In genomic region chr1:131184253-131184955, GRCm38 (mm10) we compare ENCODE assay signal across 9 mouse cellular contexts. TPM values are rescaled to one million over a fixed set of nuclear protein-coding genes. Genes with fewer than 3 reads are reported as not detected.
DNase-seq lines count a peak whose midpoint lies in the region; ATAC-seq and TF ChIP-seq lines count a peak whose summit lies in the region.
"Had no signal": no experiment of that assay in that cellular context is flagged by ENCODE, and none has a peak within 500 bp of the region (broad histone marks: within the 10 kb centered on the region; RNA-seq: fewer than 3 reads in every experiment).

No protein-coding gene starts in this region.

- no peak overlapping the region for H3K27ac ChIP-seq in embryonic facial prominence, embryonic 14.5 days (replicated peaks; ENCODE audit: low read depth, low read length)
- H3K27ac ChIP-seq in embryonic facial prominence, embryonic 10.5 days (replicated peaks): no peak overlapping the region
- H3K27ac ChIP-seq in lung, postnatal 0 days (ENCODE audit: low read length): 0 out of 2 replicates have a peak overlapping the region, but pooled peaks have one; percentile 6
- H3K27ac ChIP-seq in hindbrain, embryonic 11.5 days (ENCODE audit: low read depth, low read length): no peak overlapping the region
- H3K27ac ChIP-seq: liver, embryonic 13.5 days had no signal

- H3K27me3 ChIP-seq in embryonic facial prominence, embryonic 14.5 days (replicated peaks; ENCODE audit: control insufficient read depth, insufficient read depth, low read length): no peaks in the 10 kb centered on the region
- H3K27me3 ChIP-seq in embryonic facial prominence, embryonic 10.5 days (replicated peaks; ENCODE audit: low read depth, poor library complexity, severe bottlenecking): no peaks in the 10 kb centered on the region
- H3K27me3 ChIP-seq in lung, postnatal 0 days (replicated peaks; ENCODE audit: insufficient read depth, low read length): no peaks in the 10 kb centered on the region
- no peaks in the 10 kb centered on the region for H3K27me3 ChIP-seq in hindbrain, embryonic 11.5 days (ENCODE audit: control insufficient read depth, insufficient read depth, low read length)
- H3K27me3 ChIP-seq: liver, embryonic 13.5 days had no signal

- H3K4me1 ChIP-seq in embryonic facial prominence, embryonic 14.5 days (ENCODE audit: control insufficient read depth, insufficient read depth, low read length): no peaks in the 10 kb centered on the region
- no peaks in the 10 kb centered on the region; the same call in 1 of the 2 replicates for H3K4me1 ChIP-seq in embryonic facial prominence, embryonic 10.5 days
- H3K4me1 ChIP-seq in lung, postnatal 0 days (ENCODE audit: insufficient read depth, low read depth, low read length): no peaks in the 10 kb centered on the region
- H3K4me1 ChIP-seq in hindbrain, embryonic 11.5 days (replicated peaks; ENCODE audit: control insufficient read depth, insufficient read depth, low read length): no peaks in the 10 kb centered on the region

- DNase-seq in embryonic facial prominence, embryonic 14.5 days (ENCODE audit: low spot score): peak; percentile 87
- DNase-seq in embryonic facial prominence, embryonic 10.5 days (ENCODE audit: low spot score): no peak
- DNase-seq in CD4-positive helper T cell, adult 2 months (ENCODE audit: low read depth, low spot score): peak; percentile 83
- peak; percentile 88 for DNase-seq in lung, postnatal 0 days (ENCODE audit: low spot score)
- DNase-seq in hindbrain, embryonic 11.5 days (ENCODE audit: low spot score): no peak
- DNase-seq in thymus, postnatal 36 days: no peak
- no peak for DNase-seq in cerebellum, postnatal 14 days
- DNase-seq: liver, embryonic 13.5 days had no signal

- no peak overlapping the region for H3K9ac ChIP-seq in embryonic facial prominence, embryonic 14.5 days (ENCODE audit: low read depth, low read length)
- no peak overlapping the region for H3K9ac ChIP-seq in lung, postnatal 0 days (replicated peaks; ENCODE audit: low read depth)
- H3K9ac ChIP-seq in hindbrain, embryonic 11.5 days (ENCODE audit: low read depth, low read length): no peak overlapping the region
- H3K9ac ChIP-seq: liver, embryonic 13.5 days had no signal

- TF ChIP-seq EP300 in lung, postnatal 0 days (IDR thresholded peaks at IDR 0.05): no peak

- 55% methylated on average over 9 of the region's 9 CpGs for WGBS in embryonic facial prominence, embryonic 14.5 days
- WGBS in embryonic facial prominence, embryonic 10.5 days: 90% methylated on average over 9 of the region's 9 CpGs
- 66% methylated on average over 9 of the region's 9 CpGs for WGBS in lung, postnatal 0 days
- 92% methylated on average over 9 of the region's 9 CpGs for WGBS in hindbrain, embryonic 11.5 days

- ATAC-seq in embryonic facial prominence, embryonic 14.5 days (ENCODE audit: low read depth): peak; percentile 41; the same call in 1 of the 2 replicates
- ATAC-seq in granulocyte monocyte progenitor cell, adult 5-6 weeks (replicated peaks; ENCODE audit: poor library complexity, severe bottlenecking): peak; percentile 61
- peak; percentile 62 for ATAC-seq in lung, postnatal 0 days
- ATAC-seq in hindbrain, embryonic 11.5 days (ENCODE audit: low FRiP score): no peak

- no peaks in the 10 kb centered on the region for H3K9me3 ChIP-seq in embryonic facial prominence, embryonic 14.5 days (ENCODE audit: control insufficient read depth, low read length)
- no peaks in the 10 kb centered on the region for H3K9me3 ChIP-seq in embryonic facial prominence, embryonic 10.5 days
- H3K9me3 ChIP-seq in lung, postnatal 0 days (ENCODE audit: low read length): no peaks in the 10 kb centered on the region
- H3K9me3 ChIP-seq in hindbrain, embryonic 11.5 days (ENCODE audit: control insufficient read depth, low read length): no peaks in the 10 kb centered on the region
- H3K9me3 ChIP-seq: liver, embryonic 13.5 days had no signal

- no peak overlapping the region for H3K4me2 ChIP-seq in embryonic facial prominence, embryonic 14.5 days (ENCODE audit: low read depth, low read length)
- no peak overlapping the region for H3K4me2 ChIP-seq in lung, postnatal 0 days (replicated peaks; ENCODE audit: low read depth, low read length)
- H3K4me2 ChIP-seq in hindbrain, embryonic 11.5 days (replicated peaks; ENCODE audit: low read depth, low read length): no peak overlapping the region
- H3K4me2 ChIP-seq: liver, embryonic 13.5 days had no signal

- TF ChIP-seq CTCF in lung, postnatal 0 days (IDR thresholded peaks at IDR 0.05): no peak

- H3K36me3 ChIP-seq in embryonic facial prominence, embryonic 14.5 days (ENCODE audit: control insufficient read depth, insufficient read depth, low read length): peaks cover 10% of the 10 kb centered on the region
- H3K36me3 ChIP-seq in embryonic facial prominence, embryonic 10.5 days (replicated peaks): peaks cover 15% of the 10 kb centered on the region
- H3K36me3 ChIP-seq in lung, postnatal 0 days (ENCODE audit: insufficient read depth, low read length): no peaks in the 10 kb centered on the region
- H3K36me3 ChIP-seq in hindbrain, embryonic 11.5 days (ENCODE audit: control insufficient read depth, insufficient read depth, low read length): no peaks in the 10 kb centered on the region

- H3K4me3 ChIP-seq in embryonic facial prominence, embryonic 14.5 days (ENCODE audit: low read depth, low read length): no peak overlapping the region
- no peak overlapping the region for H3K4me3 ChIP-seq in embryonic facial prominence, embryonic 10.5 days
- H3K4me3 ChIP-seq in lung, postnatal 0 days (ENCODE audit: low read depth, low read length): no peak overlapping the region
- no peak overlapping the region for H3K4me3 ChIP-seq in hindbrain, embryonic 11.5 days (ENCODE audit: low read depth, low read length)
- H3K4me3 ChIP-seq: liver, embryonic 13.5 days had no signal

RNA-seq across cellular contexts. Expression of gene Eif2d, which starts 31.4 kb away (rescaled TPM):
- 53.5 and 59.4 TPM in 2 replicates for polyA plus RNA-seq in embryonic facial prominence, embryonic 14.5 days (2014; fragmentation: Nextera tagmentation; extraction: Ambion mirVana)
- polyA plus RNA-seq in embryonic facial prominence, embryonic 10.5 days (2016; fragmentation: Nextera tagmentation; extraction: Ambion mirVana): 66.9 and 70.3 TPM in 2 replicates
- total RNA-seq in granulocyte monocyte progenitor cell, adult 5-6 weeks (2014; fragmentation: Nextera tagmentation): 43.3 and 44.9 TPM in 2 replicates
- 17.1 and 25.6 TPM in 2 replicates for total RNA-seq in granulocyte monocyte progenitor cell, adult 5-6 weeks (2017)
- polyA plus RNA-seq in lung, postnatal 0 days (2015; fragmentation: Nextera tagmentation; extraction: Ambion mirVana): 36.3 and 42.5 TPM in 2 replicates
- polyA plus RNA-seq in hindbrain, embryonic 11.5 days (2014; fragmentation: Nextera tagmentation; extraction: Ambion mirVana): 53.3 and 54.4 TPM in 2 replicates

RNA-seq across cellular contexts. Expression of gene Dyrk3, which starts 46.3 kb away (rescaled TPM):
- 3.1 and 4.3 TPM in 2 replicates for polyA plus RNA-seq in embryonic facial prominence, embryonic 14.5 days (2014; fragmentation: Nextera tagmentation; extraction: Ambion mirVana)
- polyA plus RNA-seq in embryonic facial prominence, embryonic 10.5 days (2016; fragmentation: Nextera tagmentation; extraction: Ambion mirVana): 8.7 and 9.7 TPM in 2 replicates
- total RNA-seq in granulocyte monocyte progenitor cell, adult 5-6 weeks (2014; fragmentation: Nextera tagmentation): 6.1 and 6.2 TPM in 2 replicates
- total RNA-seq in granulocyte monocyte progenitor cell, adult 5-6 weeks (2017): 4.1 and 6.3 TPM in 2 replicates
- 3.4 and 4.7 TPM in 2 replicates for polyA plus RNA-seq in lung, postnatal 0 days (2015; fragmentation: Nextera tagmentation; extraction: Ambion mirVana)
- 10.6 and 11.6 TPM in 2 replicates for polyA plus RNA-seq in hindbrain, embryonic 11.5 days (2014; fragmentation: Nextera tagmentation; extraction: Ambion mirVana)

Comparison
In these comparisons a context has a peak if more than half of its experiments do, and no peak if none do; other contexts are left out.
1. DNase-seq: peak in embryonic facial prominence, embryonic 14.5 days (single experiment), CD4-positive helper T cell, adult 2 months (single experiment) and lung, postnatal 0 days (single experiment); none in embryonic facial prominence, embryonic 10.5 days (single experiment), hindbrain, embryonic 11.5 days (single experiment), thymus, postnatal 36 days (0 of 2) and cerebellum, postnatal 14 days (0 of 2).